Mouse (Mus musculus) A20 (cell line): ENCODE results near the gene Cnn1.
"Not testable (repeated sequence)": the region's sequence is repeated elsewhere in the genome, so short reads cannot be mapped to it uniquely, and the experiment has no call there.

Experiments
- DNase-seq: peaks from one replicate; pipeline ENCODE4 v3.0.0-alpha.2; 2011; ENCODE audit warnings: low read depth, low spot score

The Cnn1 gene

DNA sequence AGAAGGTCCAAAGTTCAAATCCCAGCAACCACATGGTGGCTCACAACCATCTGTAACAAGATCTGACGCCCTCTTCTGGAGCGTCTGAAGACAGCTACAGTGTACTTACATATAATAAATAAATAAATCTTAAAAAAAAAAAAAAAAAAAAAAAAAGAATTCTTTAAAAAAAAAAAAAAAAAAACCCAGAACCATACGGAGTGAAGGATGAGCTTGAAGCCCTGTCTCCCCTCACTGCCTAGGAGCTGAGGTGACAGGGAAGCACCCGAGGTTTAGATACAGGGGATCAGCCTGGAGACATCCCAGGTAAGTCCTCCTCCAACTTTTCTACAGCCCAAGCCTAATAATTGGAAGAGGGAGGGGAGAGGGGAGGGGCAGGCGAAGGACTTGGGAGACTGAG, 23.2 kb upstream of the Cnn1 start:
- DNase-seq = not testable (repeated sequence)

DNA sequence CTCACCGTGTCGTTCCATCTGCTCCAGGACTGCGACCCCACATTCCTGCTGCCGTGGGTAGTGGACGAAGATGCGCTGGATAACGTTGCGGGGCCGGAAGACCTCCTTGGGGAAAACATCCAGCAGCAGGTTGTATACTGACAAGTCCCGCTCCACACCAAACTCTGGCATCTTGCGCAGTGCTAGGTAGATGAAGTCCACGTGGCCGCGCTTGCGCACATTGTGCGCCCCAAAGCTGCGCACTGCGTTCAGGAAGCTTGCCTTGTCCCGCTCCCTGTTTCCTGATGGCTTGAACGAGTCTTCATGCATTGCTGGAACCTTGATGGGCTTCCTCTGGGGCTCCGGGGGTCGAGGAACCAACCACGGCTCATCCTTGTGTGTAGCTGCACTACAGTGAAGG, 22.8 kb upstream of the Cnn1 start:
- DNase-seq = no peak

DNA sequence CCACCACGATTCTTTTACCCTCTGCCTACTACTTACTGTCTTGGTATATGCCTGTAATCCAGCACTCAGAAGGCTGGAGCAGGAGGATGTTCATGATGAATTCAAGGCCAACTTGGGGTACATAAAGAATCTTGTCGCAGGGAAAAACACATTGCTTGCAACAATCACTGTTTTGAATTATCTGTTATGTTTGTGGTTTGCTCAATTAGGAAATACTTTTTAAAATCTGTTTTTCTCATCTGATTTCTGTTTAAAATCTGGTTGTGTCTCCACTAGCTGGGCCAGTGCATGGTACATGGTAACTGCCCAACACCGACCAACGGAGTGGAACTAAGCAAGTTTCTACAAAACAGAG, 14.4 kb upstream of the Cnn1 start:
- DNase-seq = no peak

DNA sequence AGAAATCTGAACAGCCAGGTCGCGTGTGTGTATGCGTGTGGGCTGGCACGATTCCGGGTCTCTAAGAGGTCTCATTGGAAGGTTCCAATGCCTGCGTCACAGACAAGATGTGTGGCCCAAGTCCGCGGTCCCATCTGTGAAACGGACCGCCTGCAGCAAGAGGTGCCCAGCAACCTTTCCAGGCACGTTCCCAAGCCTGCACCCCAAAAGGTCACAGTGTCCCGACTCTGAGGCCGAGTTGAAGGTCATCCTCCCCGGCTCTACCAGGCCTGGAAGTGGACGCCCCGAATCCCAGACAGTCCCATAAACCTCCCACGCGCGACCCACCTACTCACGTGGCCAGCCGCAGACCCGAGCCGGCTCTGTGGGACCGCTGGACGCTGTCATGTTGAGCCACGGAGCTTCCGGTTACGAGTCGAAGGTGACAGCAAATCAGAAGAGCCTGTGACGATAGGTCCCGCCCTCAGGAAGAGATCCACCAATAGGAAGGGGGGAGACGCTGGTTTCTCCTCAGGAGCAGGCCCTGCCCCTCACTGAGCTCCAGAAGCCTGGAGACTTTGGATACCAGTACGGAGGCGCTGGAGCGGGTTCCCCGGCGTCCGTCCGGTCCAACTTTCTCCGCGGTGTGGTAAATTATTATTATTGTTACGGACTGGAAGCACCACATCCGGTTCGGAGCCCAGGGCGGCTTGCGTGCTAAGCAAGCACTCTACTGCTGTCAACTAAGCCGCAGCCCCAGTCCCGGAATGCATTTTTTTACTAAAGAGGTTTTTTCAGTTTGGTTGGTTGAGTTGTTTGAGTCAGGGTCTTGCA, 13.8 kb upstream of the Cnn1 start, which contains the start of gene Ecsit:
Gene Ecsit, minus strand, starts transcription at position 417 of the 813 bp plus-strand sequence.
- peak; percentile 86 for DNase-seq

DNA sequence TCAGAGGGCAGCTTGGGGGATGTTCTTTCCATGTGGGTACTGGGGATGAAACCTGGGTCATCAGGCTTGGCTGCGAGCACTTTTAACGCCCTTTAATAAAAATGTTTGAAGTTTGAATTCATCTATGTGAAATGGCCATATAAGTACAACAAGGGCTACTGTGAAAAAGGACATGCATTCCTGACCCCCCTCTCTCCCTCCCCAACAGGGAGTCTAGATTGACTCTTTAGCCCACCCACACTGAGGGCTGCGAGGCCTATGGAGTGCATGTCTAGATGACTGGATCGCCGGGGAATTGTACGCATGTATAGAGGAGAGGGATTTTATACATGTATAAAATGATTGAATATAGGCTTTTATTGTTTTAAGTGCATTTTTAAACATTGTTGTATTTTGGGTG, 13.0 kb upstream of the Cnn1 start:
- no peak for DNase-seq

DNA sequence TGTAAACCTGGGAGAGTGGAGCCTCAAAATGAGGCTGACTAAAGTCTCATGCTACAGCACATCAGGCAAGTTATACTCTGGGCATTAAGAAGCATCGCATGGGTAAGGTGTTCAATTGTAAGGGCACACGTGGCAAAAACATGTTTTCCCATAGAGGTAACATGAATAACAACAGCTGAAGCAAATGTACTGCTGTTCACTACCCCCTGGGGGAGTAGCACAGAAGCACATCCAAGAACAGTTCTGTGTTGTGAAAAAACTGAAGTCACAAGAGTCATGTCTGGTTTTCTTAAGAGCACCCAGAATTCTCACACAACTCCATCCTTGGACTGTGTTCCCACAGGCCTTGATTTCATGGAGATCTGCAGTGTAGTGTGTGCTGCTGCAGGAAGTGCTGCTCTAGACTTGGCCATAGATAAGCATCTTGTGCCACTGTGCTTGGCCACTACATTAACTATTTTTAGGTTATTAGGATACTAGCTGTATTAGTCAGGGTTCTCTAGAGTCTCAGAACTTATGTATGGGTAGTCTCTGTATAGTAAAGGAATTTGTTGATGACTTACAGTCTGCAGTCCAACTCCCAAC, 11.9 kb upstream of the Cnn1 start:
- DNase-seq = no peak

DNA sequence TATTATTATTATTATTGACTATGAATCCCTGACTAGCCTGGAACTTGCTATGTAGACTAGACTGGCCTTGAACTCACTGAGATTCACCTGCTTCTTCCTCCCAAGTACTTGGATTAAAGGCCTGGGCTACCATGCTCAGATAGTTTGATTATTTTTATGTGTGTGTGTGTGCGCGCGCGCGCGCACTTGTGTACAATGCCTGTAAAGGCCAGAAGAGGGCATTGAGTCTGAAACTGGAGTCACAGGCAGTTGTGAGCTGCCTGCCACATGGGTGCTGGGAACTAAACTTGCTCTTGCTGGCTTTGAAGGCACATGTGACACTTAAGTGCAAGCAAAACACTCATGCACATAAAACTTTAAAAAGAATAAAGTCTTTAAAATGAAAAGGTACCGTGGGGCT, 9.7 kb upstream of the Cnn1 start:
- DNase-seq = no peak

DNA sequence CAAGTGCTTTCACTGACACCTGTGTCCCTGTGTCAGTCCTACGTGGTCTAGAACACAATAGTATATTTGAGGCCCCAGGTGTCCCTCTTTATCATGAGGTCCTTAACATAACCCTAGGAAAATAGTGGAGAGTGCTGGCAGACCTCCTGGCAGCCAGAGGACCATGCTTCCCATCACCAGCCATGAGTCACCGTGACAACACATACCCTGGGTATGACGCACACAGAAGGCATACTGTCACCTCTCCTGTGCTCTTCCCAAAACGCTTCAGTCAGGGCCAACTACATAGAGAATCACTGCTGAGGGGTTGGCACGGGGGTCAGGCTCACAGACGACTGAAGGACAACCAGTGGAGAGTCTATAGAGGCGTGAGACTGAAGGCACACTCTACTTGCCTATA, 9.0 kb upstream of the Cnn1 start:
- DNase-seq = no peak

DNA sequence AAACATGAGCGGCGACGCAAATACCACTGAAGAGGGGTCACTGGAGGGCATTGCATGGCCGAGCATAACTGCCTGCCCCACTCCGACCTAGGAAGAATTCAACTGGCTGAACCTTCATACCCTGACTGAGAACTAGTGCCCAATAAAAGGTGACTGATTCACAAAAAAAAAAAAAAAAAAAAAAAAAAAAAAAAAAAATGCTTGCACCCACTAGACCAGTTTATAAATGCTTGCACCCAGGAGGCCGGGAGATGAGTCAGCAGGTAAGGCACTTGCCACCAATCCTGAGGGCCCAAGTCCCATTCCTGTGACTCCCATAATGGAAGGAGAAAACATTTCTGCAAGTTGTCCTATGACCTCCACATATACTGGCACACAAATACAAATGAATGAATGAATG, 6.3 kb upstream of the Cnn1 start:
- DNase-seq = no peak

DNA sequence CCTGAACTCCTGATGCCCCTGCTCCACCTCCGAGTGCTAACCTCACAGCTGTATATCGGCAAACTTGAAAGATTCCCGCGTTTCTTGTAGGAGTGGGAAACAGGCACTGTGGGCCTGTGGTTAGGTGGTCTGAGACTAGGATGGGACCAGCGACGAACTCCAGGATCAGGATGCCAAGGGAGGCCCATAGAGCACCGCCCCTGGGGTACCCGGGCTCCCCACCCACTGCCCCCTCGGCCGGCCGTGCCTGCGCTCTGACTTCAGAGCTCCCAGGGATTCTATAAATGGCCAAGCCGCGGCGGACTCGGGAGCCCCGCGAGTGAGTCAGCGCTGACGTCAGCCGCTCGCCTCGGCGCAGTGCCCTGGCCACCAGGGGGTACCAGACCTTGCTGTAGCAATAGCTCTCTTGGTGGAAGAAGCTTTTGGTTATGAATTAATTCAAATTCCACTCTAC, 3.1 kb upstream of the Cnn1 start:
- peak; percentile 74 for DNase-seq

DNA sequence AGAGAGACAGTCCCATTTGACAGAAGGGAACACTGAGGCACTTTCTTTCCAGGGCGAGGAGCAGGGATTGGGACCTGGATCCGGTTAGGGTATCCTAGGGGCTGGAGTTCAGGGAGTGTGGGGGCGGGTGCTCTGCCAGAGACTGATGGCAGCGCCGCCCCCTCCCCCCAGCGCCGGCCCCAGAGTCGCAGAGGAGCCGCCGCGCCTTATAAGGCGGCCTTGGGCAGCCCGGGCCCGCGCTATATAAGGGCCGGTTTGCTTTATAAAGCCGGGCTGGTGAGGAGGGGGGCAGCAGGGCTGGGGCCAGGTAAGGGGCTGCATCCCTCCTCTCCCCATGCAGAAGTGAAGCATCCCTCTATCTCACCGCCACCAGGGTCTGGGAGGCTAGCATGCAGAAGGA, 906 bp downstream of the Cnn1 start:
- DNase-seq = no peak

DNA sequence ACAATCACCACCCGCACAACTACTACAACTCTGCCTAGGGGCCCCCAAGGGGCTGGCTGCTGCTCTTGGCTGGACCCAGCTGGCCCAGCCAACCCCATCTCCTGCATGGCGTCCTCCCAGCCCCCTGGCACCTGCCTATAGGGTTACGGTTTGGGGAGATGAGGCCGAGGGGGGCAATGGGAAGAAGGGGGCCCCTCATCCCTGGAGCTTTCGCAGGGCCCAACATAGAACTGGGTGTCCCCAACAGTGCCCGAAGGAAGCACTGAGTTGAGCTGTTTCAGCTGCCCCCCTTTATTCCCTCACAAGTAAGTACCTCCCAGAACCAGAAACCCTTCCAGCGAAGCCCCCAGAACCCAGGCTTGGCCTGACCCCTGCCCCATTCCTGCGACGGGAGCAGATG, 9.2 kb downstream of the Cnn1 start:
- no peak for DNase-seq

DNA sequence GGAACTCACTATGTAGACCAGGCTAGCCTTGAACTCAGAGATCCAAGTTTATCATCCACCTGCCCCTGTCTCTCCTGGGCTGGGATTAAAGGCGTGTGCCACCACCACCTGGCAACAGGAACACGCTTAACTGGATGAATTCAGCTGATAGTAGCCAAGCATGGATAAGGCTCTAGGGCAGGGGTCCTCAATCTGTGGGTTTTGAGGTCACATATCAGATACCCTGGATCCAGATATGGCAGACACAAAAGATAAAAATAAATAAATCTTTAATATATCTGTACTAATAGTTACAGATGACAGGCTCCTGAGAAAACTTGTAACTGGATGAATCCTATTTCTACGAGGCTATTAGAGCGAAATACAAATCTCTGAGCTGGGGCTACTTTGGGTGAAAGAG, 16.6 kb downstream of the Cnn1 start:
- DNase-seq = no peak

DNA sequence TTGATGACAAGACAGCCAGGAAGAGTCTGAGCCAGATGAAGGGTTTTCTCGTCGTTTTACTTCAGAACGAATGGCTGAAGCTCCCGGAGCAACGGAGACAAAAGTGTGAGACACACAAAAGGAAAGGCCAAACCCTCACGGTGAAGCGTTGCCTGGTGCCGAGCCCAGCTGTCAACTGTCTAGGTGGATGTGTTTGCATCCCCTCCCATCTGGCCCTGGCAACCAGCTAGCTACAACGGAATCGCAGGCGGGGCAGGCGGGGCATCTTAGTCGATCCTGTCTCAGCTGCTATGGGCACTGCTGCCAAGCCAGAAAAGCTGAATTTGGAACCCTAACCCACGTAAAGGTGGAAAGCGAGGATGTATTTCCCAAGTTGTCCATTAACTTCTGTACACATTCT, 17.1 kb downstream of the Cnn1 start:
- no peak for DNase-seq

DNA sequence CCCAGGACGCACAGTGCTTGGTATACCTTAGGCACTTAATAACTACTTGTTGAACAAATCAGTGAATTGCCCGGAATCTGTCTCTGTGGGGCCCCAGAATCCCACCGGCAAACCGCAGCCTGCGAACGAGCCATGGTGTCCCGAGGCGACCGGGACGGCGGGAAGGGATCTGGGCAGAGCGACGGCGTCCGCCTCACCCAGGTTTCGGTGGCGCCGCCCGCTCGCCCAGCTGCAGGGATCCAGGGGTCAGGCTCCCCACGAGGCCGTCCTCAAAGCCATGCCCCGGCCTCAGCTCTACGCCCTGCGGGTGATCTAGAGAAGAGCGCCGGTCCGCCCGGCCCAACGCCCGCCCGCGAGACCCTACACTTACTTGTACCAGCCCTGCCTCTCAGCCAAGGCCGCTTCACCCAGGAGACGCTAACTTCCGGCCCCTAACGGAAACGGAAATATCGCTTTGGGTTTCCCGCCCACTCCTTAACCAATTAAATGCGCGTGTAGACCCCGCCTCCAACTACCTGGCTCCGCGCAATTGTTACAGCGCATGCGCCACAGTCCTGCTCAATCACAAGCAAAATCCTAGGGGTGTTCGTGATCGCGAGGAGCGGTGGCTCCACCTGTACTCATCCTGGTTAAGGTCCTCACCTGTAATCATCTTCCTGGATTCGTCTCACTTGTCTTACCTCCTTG, 17.9 kb downstream of the Cnn1 start, which contains the start of gene Elof1:
Gene Elof1, minus strand, starts transcription at position 433 of the 687 bp plus-strand sequence.
- peak; percentile 91 for DNase-seq

DNA sequence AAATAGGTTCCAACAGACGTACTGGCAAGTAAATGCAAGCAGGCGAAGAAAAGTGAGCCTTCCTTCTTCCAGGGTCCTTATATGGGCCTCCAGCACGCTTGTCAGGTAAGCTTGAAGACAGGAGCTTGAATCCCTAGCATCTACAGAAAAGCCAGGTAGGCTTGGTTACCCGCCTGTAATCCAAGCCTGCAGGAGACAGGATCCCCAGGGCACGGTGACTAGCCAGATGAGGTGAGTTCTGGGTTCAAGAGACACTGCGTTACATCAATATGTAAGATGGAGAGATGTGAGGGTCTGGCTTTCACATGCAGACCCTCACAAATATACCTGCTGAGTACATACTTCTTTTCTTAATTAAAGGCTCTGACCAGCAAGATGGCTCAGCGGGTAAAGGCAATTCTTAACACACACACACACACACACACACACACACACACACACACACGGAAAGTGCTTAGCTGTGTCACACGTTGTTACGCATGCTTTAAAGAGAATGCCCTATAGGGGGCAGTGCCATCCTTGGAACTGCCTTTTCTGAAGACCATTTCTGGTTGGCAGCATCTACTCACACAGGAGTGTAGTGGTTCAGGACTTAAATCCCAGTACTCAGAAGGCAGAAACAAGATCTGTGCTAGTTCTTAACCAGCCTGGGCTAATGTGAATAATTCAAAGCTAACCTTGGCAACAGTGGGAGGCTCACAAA, 18.9 kb downstream of the Cnn1 start:
- peak; percentile 84 for DNase-seq

DNA sequence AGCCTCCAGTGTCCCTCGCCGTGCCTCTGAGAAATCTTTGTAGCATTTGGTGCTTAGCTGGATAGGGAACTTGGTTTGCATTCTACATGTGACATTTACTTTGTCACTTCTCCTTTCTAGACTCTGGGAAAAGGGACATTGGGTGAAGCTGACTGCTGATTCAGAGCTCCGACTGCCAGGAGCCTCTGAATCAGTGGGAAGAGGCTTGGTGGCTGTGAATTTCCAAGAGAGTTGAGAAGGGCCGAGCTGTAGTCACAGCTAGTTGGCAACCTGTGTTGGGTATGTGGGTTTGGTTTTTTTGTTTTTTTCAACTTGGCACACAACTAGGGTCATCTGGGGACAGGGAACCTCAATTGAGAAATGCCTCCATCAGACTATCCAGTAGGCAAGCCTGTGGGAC, 20.5 kb downstream of the Cnn1 start:
- no peak for DNase-seq

DNA sequence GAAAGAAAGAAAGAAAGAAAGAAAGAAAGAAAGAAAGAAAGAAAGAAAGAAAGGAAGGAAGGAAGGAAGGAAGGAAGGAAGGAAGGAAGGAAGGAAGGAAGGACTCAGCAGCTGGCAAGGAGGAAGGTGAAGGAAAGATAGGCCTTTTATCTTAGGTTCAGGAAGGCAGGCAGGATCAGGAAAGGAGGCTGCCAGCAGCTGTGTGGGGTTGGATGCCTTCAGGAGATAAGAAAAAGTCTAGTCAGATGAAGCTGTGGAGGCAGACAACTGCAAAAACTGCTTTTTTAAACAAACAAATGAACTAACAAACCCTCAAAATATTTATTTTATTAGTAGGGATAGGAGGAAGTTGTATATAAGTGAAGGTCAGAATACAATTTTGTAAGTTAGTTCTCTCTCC, 22.5 kb downstream of the Cnn1 start:
- no peak for DNase-seq

DNA sequence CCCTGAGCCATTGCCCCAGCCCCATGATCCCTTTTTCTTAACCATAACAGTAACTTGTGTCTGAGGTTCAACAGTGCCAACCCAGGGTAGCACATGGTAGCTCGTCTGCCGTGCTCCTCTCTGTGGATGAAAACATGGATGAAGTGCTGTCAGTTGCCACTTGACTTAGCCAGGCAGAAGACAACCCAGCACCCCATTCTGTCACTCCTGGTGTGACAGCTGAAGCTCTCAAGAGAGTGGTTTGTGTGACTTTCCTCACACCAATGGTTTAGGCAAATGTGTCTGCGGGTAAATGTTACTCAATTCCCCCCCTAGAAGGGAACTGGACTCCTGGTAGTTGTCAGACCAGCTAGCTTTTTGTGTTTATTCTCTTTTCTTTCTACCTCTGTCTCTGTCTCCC, 23.0 kb downstream of the Cnn1 start:
- DNase-seq = peak; percentile 73

DNA sequence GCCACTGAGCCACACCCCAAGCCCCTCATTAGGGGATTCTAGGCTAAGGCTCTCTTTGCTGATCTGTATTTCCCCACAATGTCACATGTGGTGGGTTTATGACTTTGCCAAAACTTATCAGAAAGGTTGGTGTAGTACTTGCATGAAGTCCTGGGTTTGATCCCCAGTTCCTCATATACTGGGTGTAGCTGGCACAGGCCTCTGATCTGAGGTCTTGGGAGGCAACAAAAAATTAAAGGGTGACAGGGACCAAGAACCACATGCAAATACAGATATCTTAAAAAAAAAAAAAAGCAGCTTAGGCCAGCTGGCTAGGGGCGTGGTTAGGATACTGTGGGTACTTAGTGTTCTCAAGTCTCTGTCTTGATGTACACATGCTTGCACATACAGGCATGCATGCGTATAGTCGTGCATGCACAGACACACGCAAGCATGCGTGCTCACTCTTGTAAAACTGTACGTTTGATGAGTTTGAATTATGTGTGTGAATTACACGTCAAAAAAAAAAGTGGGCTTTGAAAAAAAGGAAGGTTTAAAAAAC, 24.1 kb downstream of the Cnn1 start:
- DNase-seq = peak; percentile 85

DNA sequence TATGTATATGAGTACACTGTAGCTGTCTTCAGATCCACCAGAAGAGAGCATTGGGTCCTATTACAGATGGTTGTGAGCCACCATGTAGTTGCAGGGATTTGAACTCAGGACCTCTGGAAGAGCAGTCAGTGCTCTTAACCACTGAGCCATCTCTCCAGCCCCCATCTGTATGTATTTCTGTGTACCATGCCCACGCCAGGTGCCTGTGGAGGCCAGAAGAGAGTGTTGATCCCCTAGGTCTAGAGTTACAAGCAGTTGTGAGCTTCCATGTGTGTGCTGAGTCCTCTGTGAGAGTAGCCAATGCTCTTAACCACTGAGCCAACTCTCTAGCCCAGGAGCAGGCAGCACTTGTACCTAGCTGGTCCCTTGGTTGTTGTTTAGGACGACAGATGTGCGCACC, 25.2 kb downstream of the Cnn1 start:
- no peak for DNase-seq
